ENCODE assay signal across 8 mouse cellular contexts in genomic region chrX:64277126-64277990, GRCm38 (mm10). TPM values are rescaled to one million over a fixed set of nuclear protein-coding genes. Genes with fewer than 3 reads are reported as not detected.
A peak's percentile ranks its signal among the peaks of the same experiment; 100 is the strongest.
DNase-seq lines count a peak whose midpoint lies in the region; ATAC-seq and TF ChIP-seq lines count a peak whose summit lies in the region.

No protein-coding gene starts in this region.

- peak overlapping the region; percentile 59 for H3K4me2 ChIP-seq in forebrain, embryonic 12.5 days
- H3K4me2 ChIP-seq in liver, embryonic 12.5 days: peak overlapping the region; percentile 55

- no peaks in the 10 kb centered on the region for H3K4me1 ChIP-seq in forebrain, embryonic 12.5 days
- H3K4me1 ChIP-seq in liver, embryonic 12.5 days: no peaks in the 10 kb centered on the region

- intact Hi-C loops in gastrocnemius, adult 2 months (cut with DNase I): no loop called here
- intact Hi-C loops in gastrocnemius, postnatal 36 days (cut with DNase I): no loop called here

- no peaks in the 10 kb centered on the region for H3K9me3 ChIP-seq in forebrain, embryonic 12.5 days
- no peaks in the 10 kb centered on the region for H3K9me3 ChIP-seq in liver, embryonic 12.5 days (replicated peaks)

- peak overlapping the region; percentile 46 for H3K4me3 ChIP-seq in gastrocnemius, adult 2 months
- H3K4me3 ChIP-seq in forebrain, embryonic 12.5 days (replicated peaks): peak overlapping the region; percentile 50
- peak overlapping the region; percentile 26 for H3K4me3 ChIP-seq in liver, embryonic 12.5 days

- WGBS in forebrain, embryonic 12.5 days: 20% methylated on average over 22 of the region's 22 CpGs
- WGBS in liver, embryonic 12.5 days (ENCODE audit: insufficient replicate concordance): 10% methylated on average over 13 of the region's 22 CpGs

- TF ChIP-seq CTCF in gastrocnemius, adult 2 months (IDR thresholded peaks at IDR 0.05): no peak

- H3K36me3 ChIP-seq in forebrain, embryonic 12.5 days (replicated peaks): no peaks in the 10 kb centered on the region
- no peaks in the 10 kb centered on the region for H3K36me3 ChIP-seq in liver, embryonic 12.5 days

- H3K9ac ChIP-seq in forebrain, embryonic 12.5 days: peak overlapping the region; percentile 51; the same call in 1 of the 2 replicates
- H3K9ac ChIP-seq in liver, embryonic 12.5 days: no peak overlapping the region

- no peak overlapping the region for H3K27ac ChIP-seq in gastrocnemius, adult 2 months
- H3K27ac ChIP-seq in forebrain, embryonic 12.5 days: no peak overlapping the region
- H3K27ac ChIP-seq in liver, embryonic 12.5 days: no peak overlapping the region

- H3K27me3 ChIP-seq in forebrain, embryonic 12.5 days: no peaks in the 10 kb centered on the region
- peaks cover 23% of the 10 kb centered on the region for H3K27me3 ChIP-seq in liver, embryonic 12.5 days (replicated peaks)

- no peak for DNase-seq in gastrocnemius, adult 2 months
- no peak for DNase-seq in gastrocnemius, postnatal 36 days
- peak; percentile 1 for DNase-seq in ES-CJ7 (ENCODE audit: low read depth, low spot score)
- DNase-seq in right cerebral cortex, postnatal 4 days: peak; percentile 34
- no peak for DNase-seq in kidney, postnatal 14 days

- ATAC-seq in forebrain, embryonic 12.5 days (ENCODE audit: low FRiP score): peak; percentile 25
- ATAC-seq in liver, embryonic 12.5 days: no peak
- ATAC-seq in inflammation-experienced regulatory T-cells, adult 6 months: no peak

RNA-seq across cellular contexts. Expression of gene Slitrk4, which starts 0.6 kb away (rescaled TPM):
- under 1 TPM; 0.05 to 0.22 TPM for total RNA-seq in gastrocnemius, adult 2 months (2021)
- total RNA-seq in gastrocnemius, postnatal 36 days (2021): under 1 TPM; 0.10 to 0.18 TPM
- 4.3 and 5.9 TPM in 2 replicates for polyA plus RNA-seq in forebrain, embryonic 12.5 days (2016; fragmentation: Nextera tagmentation; extraction: Ambion mirVana)
- 0.23 and 0.31 TPM in 2 replicates for polyA plus RNA-seq in liver, embryonic 12.5 days (2016; fragmentation: Nextera tagmentation; extraction: Ambion mirVana)
- not detected for polyA plus RNA-seq in inflammation-experienced regulatory T-cells, adult 6 months (2017; shearing (Covaris generic))

Comparison
In these comparisons a context has a peak if more than half of its experiments do, and no peak if none do; other contexts are left out.
1. DNase-seq: peak in ES-CJ7 (single experiment) and right cerebral cortex, postnatal 4 days (single experiment); none in gastrocnemius, adult 2 months (single experiment), gastrocnemius, postnatal 36 days (0 of 2) and kidney, postnatal 14 days (single experiment).
2. Peak in every context shown above with its lines, with median percentiles within 50 percentile points of each other: H3K4me3 ChIP-seq.